Mouse (Mus musculus) testis, adult 2 months (tissue): ENCODE results near the gene Hkdc1. TPM values are rescaled to one million over a fixed set of nuclear protein-coding genes. Genes with fewer than 3 reads are reported as not detected.

Experiments
- H3K27ac ChIP-seq: fragments of 200-500 bp; 2 replicates; pipeline ENCODE4 v1.5.1; 2012; ENCODE audit warnings: low read depth, low read length; ENCODE audit not compliant: control insufficient read depth, insufficient read depth
- H3K27me3 ChIP-seq: fragments of 200-500 bp; 2 replicates; pipeline ENCODE4 v1.6.1; 2012; ENCODE audit warnings: mild to moderate bottlenecking, low read length, moderate library complexity; ENCODE audit not compliant: control insufficient read depth, insufficient read depth
- H3K36me3 ChIP-seq: fragments of 200-500 bp; 2 replicates; pipeline ENCODE4 v1.6.1; 2012; ENCODE audit warnings: mild to moderate bottlenecking, low read length; ENCODE audit not compliant: control insufficient read depth, insufficient read depth
- H3K4me1 ChIP-seq: fragments of 200-500 bp; 2 replicates; pipeline ENCODE4 v1.6.1; 2012; ENCODE audit warnings: low read length; ENCODE audit not compliant: control insufficient read depth, insufficient read depth
- H3K4me3 ChIP-seq: fragments of 200-500 bp; 2 replicates; pipeline ENCODE4 v1.5.1; 2012; ENCODE audit warnings: low read depth, mild to moderate bottlenecking, low read length, moderate library complexity, mixed read lengths; ENCODE audit not compliant: control insufficient read depth
- CTCF ChIP-seq: fragments of 200-500 bp; IDR thresholded peaks from 2 replicates; pipeline ENCODE4 v1.5.1; 2012; ENCODE audit warnings: low read depth, mild to moderate bottlenecking, inconsistent platforms, low read length, moderate library complexity; ENCODE audit not compliant: control insufficient read depth, insufficient read depth, insufficient replicate concordance
- POLR2A ChIP-seq: fragments of 200-500 bp; IDR thresholded peaks from 2 replicates; pipeline ENCODE4 v1.6.1; 2012; ENCODE audit warnings: low read depth, mild to moderate bottlenecking, inconsistent platforms, low read length, moderate library complexity; ENCODE audit not compliant: control insufficient read depth
- polyA plus RNA-seq: library from polyadenylated mRNA; depleted of rRNA; stranded (reverse); fragments of >200 nt; gene quantifications from 2 replicates; pipeline ENCODE4 v1.2.3, GENCODE M21; 2012

The Hkdc1 gene
- polyA plus RNA-seq, 1 experiment, result 0.25 TPM

DNA sequence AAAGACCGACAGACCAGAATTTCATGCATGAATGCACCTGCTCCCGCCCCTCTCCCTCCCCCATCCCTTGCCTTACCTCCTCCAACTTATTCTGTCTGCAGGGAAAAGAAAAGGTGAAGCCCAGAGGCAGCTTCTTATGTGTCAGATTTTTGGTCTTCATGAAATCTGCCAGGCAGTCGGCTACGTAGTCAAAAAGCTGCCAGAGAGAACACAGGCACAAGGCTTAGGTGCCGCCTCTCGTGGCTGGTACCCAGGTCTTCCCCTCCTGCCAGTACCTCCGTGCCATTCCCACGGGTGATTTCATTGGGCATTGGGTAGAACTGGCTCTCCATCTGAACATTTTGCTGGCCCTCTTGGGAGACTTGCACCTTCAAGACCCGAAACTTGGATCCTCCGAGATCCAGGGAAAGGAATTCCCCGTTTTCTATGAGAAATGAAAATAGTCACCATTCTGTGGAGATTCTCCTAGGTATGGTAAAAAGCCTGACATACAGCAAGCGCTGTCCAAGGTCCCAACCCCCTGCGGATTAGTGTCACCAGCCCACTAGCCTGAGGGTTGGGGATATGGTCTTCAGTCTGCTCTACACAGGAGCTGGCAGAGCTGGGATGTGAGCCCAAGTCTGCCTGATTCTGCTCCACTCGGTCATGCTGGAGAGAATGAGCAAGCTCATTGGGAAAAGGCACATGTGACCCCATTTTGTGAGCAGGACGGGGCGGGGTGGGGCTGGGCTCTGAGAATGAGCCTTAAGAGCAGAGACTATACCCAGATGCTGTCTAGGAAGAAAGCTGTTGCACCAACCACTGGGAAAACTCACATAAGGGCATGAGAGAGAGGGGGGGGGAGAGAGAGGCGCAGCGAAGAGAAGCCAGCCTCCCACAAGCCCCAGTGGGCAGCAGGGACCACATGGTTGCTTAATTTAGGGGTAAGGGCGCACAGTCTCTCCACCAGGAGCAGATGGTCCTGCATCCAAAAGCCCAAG, 10.6 kb downstream of the Hkdc1 start:
- no peak overlapping the region for H3K27ac ChIP-seq
- no peaks in the 10 kb centered on the region for H3K36me3 ChIP-seq
- H3K4me3 ChIP-seq, result no peak overlapping the region
- TF ChIP-seq CTCF, result no peak
- no peak for TF ChIP-seq POLR2A
- no peaks in the 10 kb centered on the region for H3K27me3 ChIP-seq
- no peaks in the 10 kb centered on the region for H3K4me1 ChIP-seq

DNA sequence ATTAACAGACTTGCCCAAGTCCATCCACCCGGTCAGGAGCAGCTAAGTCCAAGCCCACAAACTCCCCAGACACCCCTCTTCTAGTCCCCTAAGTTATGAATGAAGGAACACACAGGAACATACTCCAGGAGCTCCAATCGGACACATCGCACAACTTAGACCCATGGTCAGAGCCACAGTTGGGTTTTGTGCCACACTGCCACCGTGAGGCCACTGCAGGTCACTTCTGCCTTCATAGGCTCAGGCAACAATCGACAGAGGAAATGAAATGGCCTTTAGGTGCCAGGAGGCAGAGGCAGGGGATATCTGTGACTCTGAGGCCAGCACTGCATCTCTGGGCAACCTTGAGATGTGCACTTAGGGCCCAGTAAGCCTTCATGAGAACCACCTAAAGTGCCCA, 11.3 kb downstream of the Hkdc1 start:
- H3K27me3 ChIP-seq, result no peaks in the 10 kb centered on the region
- no peak overlapping the region for H3K27ac ChIP-seq
- H3K36me3 ChIP-seq, result no peaks in the 10 kb centered on the region
- H3K4me3 ChIP-seq, result no peak overlapping the region
- H3K4me1 ChIP-seq, result peaks cover 2% of the 10 kb centered on the region; the same call in 1 of the 2 replicates
- TF ChIP-seq CTCF (peak; percentile 70; the same call in 1 of the 2 replicates), POLR2A (no peak)

DNA sequence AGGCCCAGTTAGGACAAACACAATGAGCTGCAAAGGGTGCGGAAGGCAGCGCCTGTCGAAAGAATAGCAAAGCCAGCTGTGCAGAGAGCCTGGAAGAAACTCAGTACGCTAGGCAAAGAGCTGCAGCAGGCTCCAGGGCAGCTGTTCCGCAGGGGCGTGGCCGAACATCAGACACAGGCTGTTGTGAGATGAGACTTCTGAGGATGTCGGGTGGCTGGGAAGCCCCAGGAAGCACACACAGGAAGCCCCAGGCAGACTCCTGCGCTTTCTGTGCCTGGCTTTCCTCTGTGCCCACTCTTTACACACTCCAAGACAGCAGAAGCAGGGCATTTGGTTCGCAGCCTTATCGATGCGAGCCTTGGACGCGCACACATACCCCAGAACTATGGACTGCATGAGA, 17.4 kb downstream of the Hkdc1 start:
- peak overlapping the region; percentile 48 for H3K4me3 ChIP-seq
- no peaks in the 10 kb centered on the region for H3K36me3 ChIP-seq
- TF ChIP-seq CTCF, result no peak
- TF ChIP-seq POLR2A, result no peak
- H3K27me3 ChIP-seq, result no peaks in the 10 kb centered on the region; the same call in 1 of the 2 replicates
- peaks cover 10% of the 10 kb centered on the region for H3K4me1 ChIP-seq
- H3K27ac ChIP-seq, result no peak overlapping the region

DNA sequence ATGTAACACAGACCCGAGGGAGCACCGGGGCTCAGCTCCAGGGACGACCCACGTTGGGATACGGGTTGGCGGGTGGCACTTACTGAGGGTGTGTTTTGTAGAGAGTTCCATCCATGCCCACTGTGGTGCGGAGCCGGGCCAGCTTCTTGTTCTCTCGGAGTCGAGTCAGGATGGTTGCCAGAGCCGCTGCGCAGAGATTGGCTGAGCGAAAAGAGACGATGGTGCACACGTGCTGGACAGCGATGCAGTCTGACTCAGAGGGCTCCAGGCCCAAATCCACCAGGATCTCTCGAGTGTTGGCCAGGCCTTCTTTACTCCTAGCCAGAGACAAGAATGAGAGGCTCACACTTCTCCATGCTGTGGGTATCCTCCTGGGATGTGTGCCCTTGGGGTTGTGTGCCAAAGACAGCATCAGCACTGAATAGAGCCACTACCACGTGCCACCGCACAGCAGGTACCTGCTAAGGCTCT, 20.6 kb downstream of the Hkdc1 start:
- Histone ChIP-seq H3K27ac (no peak overlapping the region), H3K27me3 (no peaks in the 10 kb centered on the region; the same call in 1 of the 2 replicates), H3K4me3 (no peak overlapping the region), H3K36me3 (no peaks in the 10 kb centered on the region), H3K4me1 (peaks cover 10% of the 10 kb centered on the region)
- TF ChIP-seq CTCF, result no peak
- no peak for TF ChIP-seq POLR2A

DNA sequence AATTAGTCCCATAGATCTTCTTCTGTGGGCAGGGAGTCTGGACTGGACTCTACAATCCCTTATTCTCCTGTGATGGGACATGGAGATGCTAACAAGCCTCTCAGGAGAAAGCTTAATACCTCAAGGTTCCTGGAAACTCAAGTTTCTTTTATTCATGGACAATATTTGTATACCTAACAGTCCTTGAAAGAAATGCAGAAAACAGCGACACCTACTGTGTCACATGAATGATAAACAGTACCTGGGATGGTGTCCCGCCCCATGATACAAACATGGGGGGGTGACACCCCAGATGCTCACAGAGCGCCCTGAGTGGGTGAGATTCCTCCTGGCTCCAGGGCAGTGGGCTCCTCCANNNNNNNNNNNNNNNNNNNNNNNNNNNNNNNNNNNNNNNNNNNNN, 39.3 kb downstream of the Hkdc1 start:
- H3K4me3 ChIP-seq, result no peak overlapping the region
- no peak for TF ChIP-seq POLR2A
- no peak for TF ChIP-seq CTCF

DNA sequence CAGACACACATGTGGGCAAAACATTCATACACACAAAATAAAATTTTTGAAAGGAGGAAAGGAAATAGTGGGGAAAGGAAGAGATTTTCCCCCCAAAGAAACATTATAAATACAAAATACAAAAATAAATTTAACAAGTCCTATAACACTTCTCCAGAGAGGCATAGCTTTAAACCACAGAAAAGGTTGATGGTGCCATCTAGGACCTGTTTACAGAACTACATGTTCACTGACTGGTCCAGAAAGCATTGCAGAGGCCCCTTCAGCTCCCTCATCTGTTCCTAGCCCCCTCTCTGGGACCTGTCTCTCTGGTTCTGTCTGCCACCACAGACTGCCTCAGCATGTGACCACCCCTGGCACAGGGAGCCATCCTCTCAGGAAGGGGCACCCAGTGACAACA, 41.4 kb downstream of the Hkdc1 start:
- H3K36me3 ChIP-seq, result no peaks in the 10 kb centered on the region
- no peak overlapping the region for H3K27ac ChIP-seq
- no peak for TF ChIP-seq CTCF
- no peak for TF ChIP-seq POLR2A
- H3K27me3 ChIP-seq, result no peaks in the 10 kb centered on the region
- H3K4me1 ChIP-seq, result no peaks in the 10 kb centered on the region
- peak overlapping the region; percentile 52 for H3K4me3 ChIP-seq

More for the DNA sequence above, 39.3 kb downstream of the Hkdc1 start:
- H3K4me1 ChIP-seq, result no peaks in the 10 kb centered on the region
- H3K27ac ChIP-seq, result no peak overlapping the region
- H3K36me3 ChIP-seq, result no peaks in the 10 kb centered on the region
- H3K27me3 ChIP-seq, result no peaks in the 10 kb centered on the region

DNA sequence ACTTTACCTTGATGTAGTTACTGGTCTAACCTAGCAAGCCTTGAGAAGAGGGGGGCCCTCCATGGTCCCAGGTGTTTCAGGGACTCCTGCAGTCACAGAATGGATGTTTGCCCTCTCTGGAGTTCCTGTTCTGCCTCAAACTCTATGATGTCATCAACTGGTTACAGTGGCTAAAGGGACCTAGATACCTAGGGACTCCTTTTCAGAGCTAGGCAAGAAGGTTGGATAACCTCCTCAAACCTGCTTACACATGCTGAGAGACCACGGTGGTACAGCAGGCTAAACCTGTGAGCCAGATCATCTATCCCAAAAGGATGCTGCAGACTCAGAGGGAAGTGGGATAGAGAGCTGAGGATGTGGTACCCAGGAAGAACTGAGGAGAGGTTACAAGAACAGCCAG, 42.5 kb downstream of the Hkdc1 start, which contains the start of gene Hk1:
Gene Hk1 (minus strand): TSS at position 101 of the 400 bp plus-strand sequence.
- H3K36me3 ChIP-seq, result no peaks in the 10 kb centered on the region
- H3K4me1 ChIP-seq, result no peaks in the 10 kb centered on the region; the same call in 1 of the 2 replicates
- peak within 1 kb of the TSS; percentile 73 for H3K4me3 ChIP-seq
- TF ChIP-seq CTCF (no peak), POLR2A (peak; percentile 27; the same call in 1 of the 2 replicates)
- H3K27me3 ChIP-seq, result no peaks in the 10 kb centered on the region
- peak within 1 kb of the TSS; percentile 54; the same call in 1 of the 2 replicates for H3K27ac ChIP-seq
